Mouse (Mus musculus) cortical plate, adult 2 months (tissue): Measurements from ENCODE around the gene Map3k5.
A peak's percentile ranks its signal among the peaks of the same experiment; 100 is the strongest.

ENCODE experiments used
- CTCF ChIP-seq: fragments of 200-500 bp; IDR thresholded peaks from 2 replicates; pipeline ENCODE4 v1.5.1; 2011; ENCODE audit warnings: mild to moderate bottlenecking, control low read depth, low read length; ENCODE audit not compliant: insufficient read depth; ENCODE audit errors: extremely low read depth
- POLR2A ChIP-seq: fragments of 200-500 bp; IDR thresholded peaks from 2 replicates; pipeline ENCODE4 v1.6.1; 2011; ENCODE audit warnings: mild to moderate bottlenecking, low read length, control low read depth; ENCODE audit not compliant: insufficient read depth; ENCODE audit errors: extremely low read depth

DNA sequence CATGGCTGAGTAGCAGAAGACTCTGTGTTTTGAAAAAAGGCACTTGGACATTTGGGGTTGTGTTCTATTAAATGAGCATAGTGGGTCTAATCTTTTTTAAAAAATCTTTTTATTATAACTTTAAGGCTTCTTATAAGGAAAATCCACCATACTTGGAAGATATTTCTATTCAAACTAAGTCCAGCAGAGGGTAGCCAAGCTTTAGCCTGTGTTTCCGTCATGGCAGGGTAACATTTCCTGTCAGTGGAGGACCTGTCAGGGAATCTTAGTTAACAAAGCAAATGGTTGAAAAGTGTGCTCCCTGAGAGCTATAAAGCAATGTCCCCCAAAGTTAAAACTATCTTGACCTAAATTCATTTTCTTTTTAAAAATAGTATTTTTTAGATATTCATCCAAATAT lies 22.7 kb upstream of the Map3k5 start:
- TF ChIP-seq CTCF = peak; percentile 36
- no peak for TF ChIP-seq POLR2A
